Mouse (Mus musculus) cerebral cortex, adult 2 months (tissue): ENCODE measurements around the gene Aldh3b1.

Source experiments
- WGBS: fragments of 180-500 bp; shearing (Covaris S2); methylation state at CpG from one replicate; pipeline ENCODE4 v1.1.7; 2018; 5-methylcytosine and 5-hydroxymethylcytosine counted together

Gene Aldh3b1

GRCm38 (mm10) chr19:3875045-3875444 is 54.6 kb downstream of the Aldh3b1 start:
- 85% methylated on average over 7 of the region's 7 CpGs for WGBS

GRCm38 (mm10) chr19:3872373-3872772 is 57.2 kb downstream of the Aldh3b1 start:
- 51% methylated on average over 4 of the region's 4 CpGs for WGBS

- 50% methylated on average over 1 of the region's 1 CpGs for WGBS
Measured at GRCm38 (mm10) chr19:3868290-3868689, 61.3 kb downstream of the Aldh3b1 start.

GRCm38 (mm10) chr19:3864960-3865359 is 64.6 kb downstream of the Aldh3b1 start:
- 86% methylated on average over 2 of the region's 2 CpGs for WGBS
